Mouse (Mus musculus) kidney, adult 2 months (tissue): Measurements from ENCODE around the gene Sla2.

Source experiments
- CTCF ChIP-seq: fragments of 200-500 bp; conservative IDR thresholded peaks from 2 replicates; pipeline ENCODE4 v1.5.1; 2011; ENCODE audit warnings: low read depth, mild to moderate bottlenecking, control low read depth, low read length, moderate library complexity, mixed read lengths; ENCODE audit not compliant: insufficient read depth, insufficient read length
- POLR2A ChIP-seq: fragments of 200-500 bp; IDR thresholded peaks from one replicate; pipeline ENCODE4 v1.6.1; 2011; ENCODE audit warnings: low read depth, low read length, control low read depth

GRCm38 (mm10) chr2:156923057-156923456 lies 36.1 kb upstream of the Sla2 start:
- no peak for TF ChIP-seq CTCF
- no peak for TF ChIP-seq POLR2A
